Mouse (Mus musculus) thymus, adult 2 months (tissue): Measurements from ENCODE around the gene 1110065P20Rik.

Experiments
- CTCF ChIP-seq: fragments of 200-500 bp; IDR thresholded peaks from 2 replicates; pipeline ENCODE4 v1.5.1; 2012; ENCODE audit warnings: mild to moderate bottlenecking, control low read depth, low read length, moderate library complexity, borderline replicate concordance; ENCODE audit not compliant: control insufficient read depth, poor library complexity, insufficient read depth; ENCODE audit errors: extremely low read depth
- POLR2A ChIP-seq: fragments of 200-500 bp; IDR thresholded peaks from 2 replicates; pipeline ENCODE4 v1.6.1; 2012; ENCODE audit warnings: mild to moderate bottlenecking, low read length, control low read depth, moderate library complexity; ENCODE audit not compliant: control insufficient read depth, poor library complexity, insufficient read depth; ENCODE audit errors: extremely low read depth

GRCm38 (mm10) chr4:124856294-124856693 is 5.3 kb upstream of the 1110065P20Rik start:
- no peak for TF ChIP-seq CTCF
- TF ChIP-seq POLR2A = no peak
